Mouse (Mus musculus): ENCODE measurements around the gene Daam1.

Gene Daam1

DNA sequence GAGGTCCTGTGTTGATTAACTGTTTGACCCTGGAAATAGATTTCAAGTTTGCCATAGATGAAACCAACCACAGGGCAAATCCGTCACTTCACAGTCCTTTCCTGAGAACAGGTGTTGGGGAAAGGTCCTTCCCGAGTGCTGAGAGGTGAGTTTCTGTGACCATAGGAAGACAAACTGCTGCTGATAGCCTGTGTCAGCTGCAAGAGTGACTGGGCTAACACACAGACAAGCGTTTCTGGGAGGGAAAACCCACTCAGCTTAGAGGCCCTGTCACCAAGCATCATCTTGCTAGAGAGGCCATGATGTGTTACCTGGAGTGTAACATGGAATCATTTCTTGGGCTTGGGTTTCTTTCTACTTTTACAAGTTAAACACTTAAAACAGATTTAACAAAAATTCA lies 35.1 kb downstream of the Daam1 start:
- no peak for DNase-seq

DNA sequence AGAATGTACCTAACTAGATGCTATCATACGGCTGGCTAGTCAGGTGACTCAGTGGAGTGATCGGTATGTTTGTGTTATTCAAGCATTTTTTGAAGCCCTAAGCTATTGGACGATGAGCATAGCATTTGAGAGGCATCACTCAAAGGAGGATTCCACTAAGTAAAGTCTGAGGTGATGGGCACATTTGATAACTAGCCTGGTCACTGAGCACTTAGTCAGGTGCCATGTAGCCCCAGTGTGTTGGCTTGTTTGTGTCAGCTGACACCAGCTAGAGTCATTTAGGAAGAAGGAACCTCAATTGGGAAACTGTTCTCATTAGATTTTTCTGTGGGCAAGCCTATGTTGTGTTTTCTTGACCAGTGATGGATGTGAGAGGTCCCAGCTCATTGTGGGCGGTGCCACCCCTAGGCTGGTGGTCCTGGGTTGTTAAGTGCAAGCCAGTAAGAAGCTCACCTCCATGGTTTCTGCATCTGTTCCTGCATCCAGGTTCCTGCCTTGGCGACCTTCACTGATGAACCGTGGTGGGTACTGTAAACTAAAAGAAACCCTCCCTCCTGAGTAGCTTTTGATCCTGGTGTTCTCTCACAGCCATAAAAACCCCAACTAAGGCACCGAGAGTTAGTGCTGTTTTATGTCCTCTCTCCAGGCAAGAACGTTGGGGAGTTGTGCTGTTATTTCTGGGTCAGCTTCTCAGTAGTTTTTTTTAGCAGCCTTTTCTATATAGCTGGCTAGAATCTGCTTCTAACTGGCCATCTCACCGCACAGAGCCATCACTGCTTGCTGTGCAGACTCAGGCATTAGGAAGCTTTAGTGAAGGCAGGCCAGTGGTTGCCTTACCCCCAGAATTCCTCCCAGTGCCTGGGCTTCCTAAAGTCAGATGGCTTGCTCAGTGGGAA lies 36.7 kb downstream of the Daam1 start:
- DNase-seq = no peak

DNA sequence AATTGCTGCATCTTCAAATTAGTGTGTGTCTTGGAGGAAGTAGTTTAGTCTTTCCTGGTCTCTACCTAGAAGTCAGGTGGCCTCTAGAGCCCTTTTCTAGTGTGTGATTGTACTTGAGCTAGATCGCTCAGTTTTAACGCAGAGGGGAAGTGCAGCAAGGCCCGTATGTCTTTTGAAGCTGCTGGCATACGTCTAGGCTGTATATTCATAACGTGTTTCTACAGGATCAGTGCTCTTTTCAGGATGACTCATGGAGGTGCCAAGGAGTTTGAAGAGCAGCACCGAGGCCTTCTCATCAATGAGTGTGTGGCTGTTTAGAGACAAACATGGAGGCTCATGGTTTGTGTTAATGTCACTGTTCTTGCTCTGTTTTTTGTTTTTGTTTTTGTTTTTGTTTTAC lies 39.8 kb downstream of the Daam1 start:
- DNase-seq = no peak

DNA sequence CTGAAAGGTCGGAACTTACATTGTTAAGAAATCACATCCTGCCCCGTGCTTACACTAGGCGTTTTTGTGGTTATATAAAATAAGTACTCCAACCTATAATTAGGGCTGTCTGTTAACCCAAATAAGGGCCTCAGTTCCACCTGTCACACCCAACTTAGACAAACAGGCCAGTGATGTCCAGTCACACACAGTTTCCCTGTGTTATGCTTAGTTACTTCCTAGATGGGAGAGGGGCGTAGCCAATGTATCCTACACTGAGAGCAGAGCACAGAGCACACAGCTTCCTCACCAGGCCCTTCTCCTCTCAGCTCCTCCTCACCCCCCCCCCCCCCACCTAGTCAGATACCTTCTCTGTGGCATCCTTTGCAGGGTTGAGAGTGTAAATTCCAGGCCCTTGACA lies 41.5 kb downstream of the Daam1 start:
- DNase-seq = no peak

DNA sequence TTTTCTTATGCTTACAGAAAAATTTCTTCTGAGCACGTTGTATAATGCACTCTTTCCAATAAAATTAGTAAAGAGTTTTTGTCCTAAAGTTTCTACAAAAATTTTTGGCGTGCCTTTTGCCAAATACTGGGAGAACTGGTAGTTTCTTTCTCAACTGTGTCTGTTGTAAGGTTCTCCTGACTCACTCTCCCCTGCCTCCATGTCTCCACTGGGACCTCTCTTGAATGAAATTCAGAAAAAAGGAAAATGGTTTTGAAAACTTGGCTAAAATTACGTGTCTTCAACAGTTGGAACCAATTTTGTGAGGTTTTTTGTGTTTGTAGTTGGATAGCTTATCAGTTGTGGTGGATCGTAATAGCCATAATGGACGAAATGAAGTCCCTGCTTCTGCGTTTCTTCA lies 43.7 kb downstream of the Daam1 start:
- DNase-seq = no peak

DNA sequence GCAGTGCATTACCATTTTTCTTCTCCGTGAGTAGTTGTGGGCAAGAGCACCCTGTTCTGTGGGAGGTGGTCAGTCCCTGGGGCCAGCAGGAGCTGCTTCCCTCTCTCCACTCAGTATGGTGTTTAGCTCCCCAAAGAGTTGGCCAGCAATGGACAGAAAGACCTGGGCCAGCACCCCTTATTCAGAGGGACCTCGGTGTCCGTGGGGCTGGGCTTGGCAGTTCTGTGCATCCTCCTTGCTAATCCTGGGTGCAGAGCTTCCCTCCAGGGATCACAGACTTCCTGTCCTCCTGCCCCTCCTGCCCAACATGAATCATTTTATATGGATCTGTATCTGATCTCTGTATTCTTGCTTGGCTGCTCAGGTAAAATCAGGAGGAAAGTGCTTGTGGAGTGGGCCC lies 44.1 kb downstream of the Daam1 start:
- no peak for DNase-seq

DNA sequence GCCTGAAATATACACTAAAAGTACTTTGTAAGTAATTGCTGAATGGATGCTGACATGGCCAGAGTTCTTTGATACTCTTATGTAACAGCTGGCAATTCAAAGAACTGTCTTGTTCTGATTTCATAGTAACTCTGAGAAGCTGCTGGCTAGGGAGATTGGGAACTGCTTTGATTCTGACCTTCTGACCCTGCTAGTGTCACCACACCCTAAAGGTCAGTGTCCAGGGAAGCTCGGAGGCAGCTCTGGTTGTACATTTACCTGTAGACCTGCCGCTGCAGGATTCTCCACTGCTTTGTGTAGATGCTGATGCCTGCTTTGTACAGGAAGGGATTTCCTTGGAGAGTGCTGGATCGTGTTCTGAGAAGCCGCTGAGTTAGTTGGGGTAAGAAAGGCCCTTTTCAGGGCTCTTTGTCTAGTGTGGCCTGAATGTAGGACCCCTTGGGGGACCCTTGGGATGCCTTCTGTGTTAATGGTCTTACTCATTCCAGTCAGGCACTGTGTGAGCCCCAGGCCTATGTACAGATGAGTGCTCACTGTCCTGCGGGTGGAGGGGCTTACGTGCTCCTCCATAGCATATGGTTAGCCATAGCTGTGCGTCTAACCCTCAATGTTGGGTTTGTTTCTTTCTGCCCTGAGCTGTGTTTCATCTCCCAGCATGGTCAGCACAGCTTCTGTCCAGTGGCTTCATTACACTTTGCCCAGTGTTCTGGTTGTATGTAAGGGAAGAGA lies 45.0 kb downstream of the Daam1 start:
- no peak for DNase-seq

DNA sequence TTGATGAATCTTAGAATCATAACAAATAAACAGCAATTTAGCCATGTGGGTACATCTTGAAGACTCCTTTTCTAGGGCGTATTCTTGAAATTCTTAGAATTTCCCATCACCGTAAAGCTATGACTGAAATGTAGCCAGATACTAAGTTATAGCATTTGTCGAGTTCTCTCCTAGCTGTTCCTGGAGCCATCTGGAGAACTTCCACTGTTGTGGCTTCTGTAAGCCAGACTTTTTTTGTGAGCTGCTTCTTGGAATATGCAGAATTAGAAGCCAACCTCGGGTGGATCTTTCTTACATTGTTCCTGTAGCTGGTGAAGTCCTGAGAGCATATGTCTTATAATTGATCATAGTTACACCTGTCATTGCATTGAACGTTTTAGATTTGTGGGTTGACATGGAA lies 50.1 kb downstream of the Daam1 start:
- no peak for DNase-seq

DNA sequence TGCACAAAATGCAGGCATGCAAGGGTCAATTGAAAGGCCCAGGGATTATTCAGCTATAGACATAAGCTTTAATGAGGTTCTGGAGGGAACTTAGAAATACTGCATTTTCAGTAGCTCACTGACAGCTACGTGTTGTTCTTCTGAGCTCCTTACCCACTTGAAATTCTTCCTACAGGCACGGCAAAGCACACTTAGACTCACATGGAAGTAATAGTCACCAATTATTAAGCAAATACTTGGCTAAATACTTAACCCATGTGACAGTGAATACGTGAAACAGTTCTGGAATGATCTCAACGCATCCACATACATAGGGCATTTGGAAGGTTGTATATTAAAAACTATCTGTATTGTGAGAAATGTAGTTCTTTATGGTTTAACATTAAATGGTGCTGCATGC lies 50.6 kb downstream of the Daam1 start:
- DNase-seq = no peak

DNA sequence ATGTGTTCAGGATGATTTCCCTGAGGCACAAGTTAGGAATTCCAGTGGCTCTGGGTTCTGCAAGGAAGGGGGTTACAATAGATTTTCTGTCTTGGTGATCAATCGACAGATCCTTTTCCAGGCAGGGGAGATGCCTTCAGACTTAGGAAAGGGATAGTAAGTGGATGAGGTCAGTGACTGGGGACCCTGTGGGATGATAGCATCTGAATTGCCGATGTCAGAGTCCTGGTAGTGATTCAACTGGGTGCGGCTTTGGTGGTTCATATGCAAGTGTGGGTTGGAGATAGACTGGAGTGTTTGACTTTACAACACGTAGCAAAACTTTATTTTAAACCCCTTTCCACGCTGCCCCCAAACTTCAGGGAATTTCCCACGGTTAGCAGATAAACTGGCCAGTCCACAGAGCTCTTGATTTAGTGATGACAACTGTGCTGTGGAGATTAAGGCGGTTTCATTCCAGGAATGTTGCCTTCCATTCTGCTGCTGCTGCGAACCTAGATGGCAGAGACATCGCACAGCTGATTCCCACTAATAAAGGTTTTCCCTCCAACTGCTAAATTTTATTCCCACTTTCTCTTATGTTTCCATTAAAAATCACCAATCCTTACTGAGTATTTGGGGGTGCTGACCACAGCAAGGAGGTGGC lies 52.3 kb downstream of the Daam1 start:
- DNase-seq = no peak

DNA sequence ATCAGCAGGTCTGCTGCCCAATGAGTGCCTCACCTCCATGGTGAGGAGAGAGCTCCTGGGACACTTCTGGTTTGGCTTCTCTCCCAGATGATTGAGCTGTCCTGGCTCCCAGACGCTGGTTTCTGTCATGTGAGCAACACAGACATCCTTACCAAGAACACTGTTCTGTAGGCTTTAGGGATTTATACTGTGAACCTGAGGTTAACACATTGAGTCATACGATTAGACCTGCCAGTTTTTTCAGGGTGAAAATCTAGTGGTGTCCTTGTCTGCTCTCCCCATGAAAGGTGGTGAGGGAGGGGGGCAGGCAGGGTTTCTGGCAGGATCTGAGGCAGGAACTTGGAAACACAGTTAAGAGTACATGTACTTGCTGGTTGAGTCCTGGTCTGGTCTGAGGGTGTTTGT lies 54.3 kb downstream of the Daam1 start:
- no peak for DNase-seq

DNA sequence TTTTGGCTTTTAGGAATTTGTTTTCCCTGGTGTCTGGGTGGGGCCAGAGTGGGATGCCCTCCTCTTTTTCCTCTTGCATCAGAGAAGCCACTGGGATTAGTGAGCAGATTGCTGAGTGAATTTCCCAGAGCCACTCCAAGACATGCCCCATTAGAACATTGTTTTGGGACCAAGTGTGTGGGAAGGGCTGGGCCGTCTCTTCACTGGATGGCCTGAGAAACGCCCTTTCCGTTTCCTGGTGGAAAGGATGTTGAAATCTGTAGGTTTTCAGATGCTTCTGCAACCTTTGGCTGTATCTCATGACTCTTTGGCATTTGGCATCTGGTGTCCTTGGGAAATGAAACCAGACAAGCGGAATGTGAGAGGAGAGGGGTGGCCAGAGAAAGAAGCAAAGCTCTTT lies 54.8 kb downstream of the Daam1 start:
- DNase-seq = no peak

DNA sequence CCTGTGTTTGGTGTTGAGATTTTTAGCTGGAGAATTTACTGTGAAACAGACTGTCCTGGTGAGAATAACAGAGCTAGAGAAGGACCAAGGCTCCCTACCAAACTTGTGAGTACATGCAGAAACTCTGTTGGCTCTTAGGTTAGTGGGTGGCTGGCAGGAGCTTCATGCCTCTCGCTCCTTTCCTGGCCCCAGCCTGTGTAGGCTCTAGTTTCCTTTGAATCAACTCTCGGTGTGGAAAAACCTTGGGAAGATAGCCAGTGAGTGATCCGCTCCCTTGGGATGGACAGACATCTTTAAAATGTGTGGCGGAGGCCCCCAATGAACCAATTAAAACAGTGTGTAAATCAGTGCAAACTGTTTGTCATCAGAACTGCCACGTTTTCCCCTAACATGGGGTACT lies 55.5 kb downstream of the Daam1 start:
- DNase-seq = no peak

DNA sequence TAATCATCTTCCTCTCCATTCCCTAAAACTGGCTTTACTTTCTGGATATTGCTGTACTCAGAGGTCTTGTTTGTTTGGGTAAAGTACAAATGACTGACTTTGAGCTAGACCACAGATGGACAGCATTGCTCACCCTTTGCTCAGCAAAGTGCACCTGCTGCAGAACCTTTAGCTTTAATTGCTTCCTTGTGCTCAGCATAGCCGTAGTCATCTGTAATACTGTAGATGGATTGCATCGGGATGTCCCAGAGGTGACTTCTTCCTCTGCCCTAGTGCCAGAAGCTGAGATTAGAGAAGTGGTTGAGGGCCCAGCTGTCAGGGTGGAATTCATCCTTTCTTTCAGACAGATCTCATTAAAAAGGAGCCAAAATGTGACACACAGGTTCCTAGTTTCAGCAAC lies 56.1 kb downstream of the Daam1 start:
- DNase-seq = no peak

DNA sequence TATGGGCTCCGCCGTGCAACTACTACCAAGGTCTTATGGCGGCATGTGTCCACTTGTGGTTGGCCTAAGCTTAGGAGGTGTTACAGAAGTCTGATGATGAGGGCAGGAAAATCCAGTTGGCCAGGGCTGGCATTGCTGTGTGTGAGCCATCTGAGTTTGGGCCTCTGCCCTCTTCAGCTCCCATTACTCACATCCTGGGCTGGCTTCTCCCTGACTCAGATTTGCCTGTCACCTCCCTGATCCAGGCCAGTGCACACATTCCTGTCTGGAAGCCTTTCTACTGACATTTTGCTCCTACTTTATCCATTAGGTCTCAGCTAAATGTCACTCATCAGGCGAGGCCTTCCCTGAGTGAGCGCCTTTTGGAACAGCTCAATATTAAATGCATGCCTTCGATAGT lies 57.5 kb downstream of the Daam1 start:
- DNase-seq = no peak

DNA sequence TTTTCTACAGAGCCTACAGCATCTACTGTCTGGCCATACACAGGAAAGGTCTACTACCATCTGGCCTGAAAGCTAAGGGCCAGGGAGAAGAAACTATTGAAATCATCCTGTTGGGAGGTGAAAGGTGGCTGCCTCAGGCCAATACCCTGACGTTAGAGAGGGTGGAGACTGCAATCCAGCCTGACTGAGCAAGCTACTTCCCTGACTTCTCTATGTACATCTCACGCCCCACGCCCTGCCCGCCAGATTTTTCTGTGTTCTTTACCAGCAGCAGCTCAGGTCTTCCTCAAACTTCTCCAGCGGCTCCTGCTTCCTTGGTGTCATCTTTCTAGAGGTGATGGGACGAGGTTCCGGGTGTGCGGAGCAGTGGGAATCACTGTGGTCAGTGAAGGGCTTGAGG lies 58.4 kb downstream of the Daam1 start:
- no peak for DNase-seq

DNA sequence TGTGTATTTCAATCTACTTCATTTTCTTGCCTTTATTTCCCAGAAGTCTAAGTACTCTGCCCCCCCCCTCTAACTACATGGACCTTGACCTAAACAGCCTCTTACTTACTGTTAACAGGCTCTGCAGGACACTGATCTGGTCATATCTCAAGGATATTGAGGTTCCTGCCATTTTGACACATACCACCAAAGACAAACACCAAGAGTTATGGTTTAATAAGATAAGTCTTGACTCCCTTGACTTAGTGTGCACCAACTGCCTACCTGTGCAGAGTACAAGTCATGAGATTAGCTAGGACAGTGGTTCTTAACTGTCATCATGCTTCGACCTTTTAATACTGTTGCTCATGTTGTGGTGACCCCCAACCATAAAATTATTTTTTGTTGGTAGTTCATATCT lies 59.4 kb downstream of the Daam1 start:
- DNase-seq = no peak

DNA sequence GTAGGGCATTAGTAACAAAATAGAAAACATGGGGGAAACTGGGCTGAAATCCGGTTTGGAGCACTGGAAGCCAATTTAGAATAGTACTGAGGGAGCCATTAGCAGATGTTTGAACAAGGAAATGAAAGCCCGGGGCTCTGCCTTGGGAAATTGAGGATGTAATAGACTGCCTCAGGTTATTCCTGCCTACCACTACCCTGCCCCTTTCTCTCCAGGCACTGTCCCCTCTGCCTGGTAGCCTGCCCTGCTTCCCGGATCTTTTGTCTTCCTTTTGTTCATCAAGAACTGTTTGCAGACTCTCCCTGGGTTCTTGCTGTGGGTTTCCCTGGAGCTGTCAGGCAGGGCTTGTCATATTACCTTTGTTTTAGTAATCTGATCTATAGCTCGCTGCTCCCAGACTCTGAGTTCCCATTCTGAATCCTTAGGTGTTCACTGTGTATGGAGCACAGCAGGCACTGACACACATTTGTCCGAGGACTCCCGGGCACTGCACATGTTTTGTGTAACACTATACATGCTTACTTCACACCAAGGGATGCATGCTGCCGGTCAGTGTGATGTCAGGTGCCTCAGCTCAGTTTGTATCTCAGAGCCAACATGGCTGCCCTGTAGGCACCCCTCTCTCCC lies 61.0 kb downstream of the Daam1 start:
- DNase-seq = no peak

DNA sequence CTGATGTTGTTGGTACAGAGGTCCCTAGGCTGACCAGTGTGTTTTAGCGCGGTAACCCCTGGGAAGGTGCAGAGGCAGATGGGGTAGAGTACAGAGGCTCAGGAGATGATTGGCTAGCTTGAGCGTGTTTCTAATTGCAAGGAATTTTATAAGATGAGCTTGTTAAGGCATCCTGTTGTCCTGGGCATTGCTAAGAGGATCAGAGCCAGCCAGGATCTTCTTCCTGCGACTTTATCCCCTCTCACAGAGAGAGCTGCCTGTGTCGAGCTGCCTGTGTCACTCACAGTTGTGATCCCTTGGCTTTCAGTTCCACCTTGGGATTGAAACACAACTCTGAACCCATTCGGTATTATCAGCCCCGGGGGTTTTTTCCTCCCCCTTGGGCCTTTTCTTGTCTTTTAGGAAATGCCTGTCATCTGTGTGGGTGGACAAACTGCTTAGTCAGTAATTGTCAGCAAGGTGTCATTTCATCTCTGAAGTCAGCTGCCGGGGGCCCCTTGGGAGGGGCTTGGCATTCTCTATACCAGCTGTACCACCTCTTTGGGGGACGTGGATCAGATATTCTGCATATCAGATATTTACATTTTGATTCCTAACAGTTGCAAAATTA lies 62.2 kb downstream of the Daam1 start:
- no peak for DNase-seq

DNA sequence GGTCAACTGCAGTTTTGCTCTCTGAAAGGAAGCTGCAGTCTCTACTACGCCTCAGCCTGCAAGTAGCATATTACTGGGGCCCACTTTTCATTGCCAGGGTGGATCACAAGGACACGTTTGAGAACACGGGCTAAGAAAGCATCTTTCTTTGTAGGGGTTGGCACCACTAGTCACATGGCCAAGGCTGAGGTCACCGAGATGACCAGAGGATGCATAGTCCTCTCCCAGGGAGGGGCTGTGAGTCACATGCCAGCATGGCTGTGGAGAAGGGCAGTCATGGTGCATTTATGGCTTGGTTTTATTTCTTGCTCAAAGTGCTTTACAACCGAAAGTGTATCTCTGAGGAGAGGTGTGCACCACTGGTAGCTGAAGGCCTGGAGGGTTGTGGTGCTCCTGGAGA lies 67.4 kb downstream of the Daam1 start:
- no peak for DNase-seq

DNA sequence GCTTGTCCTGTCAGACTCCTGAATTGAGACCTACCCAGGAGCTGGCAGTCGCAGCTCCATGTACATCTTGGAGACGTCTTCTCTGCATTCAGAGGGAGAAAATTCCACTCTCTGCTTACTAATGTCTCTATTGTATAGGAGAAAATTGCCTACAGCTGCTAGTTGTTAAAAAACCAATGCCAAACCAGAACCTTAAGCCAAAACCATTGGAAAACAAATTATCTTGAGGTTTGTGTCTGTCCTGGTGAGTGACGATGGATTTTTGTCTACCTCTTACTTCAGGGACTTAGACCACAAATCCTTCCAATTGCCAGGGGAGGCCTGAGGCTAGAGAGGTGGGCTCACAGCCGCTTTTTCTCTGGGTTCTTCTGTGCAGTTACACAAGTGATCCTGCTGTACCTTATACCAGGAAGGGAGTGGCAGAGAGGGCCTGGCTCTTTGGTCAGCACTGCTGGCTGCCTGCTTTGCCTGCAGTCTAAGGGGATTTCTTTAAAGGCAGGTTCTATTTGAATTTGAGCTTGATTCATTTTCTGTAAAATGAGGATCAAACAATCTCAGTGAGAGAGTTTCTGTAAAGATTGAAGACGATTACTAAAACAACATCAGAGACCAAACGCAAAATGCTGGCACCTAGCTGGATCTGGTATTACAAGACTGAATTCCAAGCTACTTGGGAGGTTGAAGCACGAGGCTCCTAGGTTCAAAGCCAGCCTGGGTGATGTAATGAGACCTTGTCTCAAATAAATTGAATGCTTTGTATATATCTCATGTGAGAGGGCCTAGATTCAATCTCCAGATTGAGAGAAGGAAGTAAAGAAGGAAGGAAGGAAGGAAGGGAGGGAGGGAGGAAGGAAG lies 68.0 kb downstream of the Daam1 start:
- DNase-seq = no peak

DNA sequence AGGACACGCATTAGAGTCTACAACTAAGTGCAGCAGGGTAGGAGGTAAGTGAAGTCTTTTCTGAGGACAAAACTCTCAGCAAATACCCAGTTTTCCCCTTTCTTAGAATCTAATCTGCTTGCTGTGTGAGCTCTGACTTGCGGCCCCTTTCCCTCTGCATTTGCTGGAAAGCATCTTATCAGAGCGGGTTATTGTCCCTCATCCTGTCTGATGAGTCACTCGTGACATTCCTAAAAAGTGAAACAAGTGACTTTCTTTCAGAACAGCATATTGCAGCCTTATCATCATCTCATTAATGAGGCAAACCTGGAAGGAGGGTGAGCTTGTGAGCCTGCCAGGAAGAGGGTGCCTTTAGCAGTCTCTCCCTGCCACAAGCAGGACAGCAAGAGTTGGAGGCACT lies 68.7 kb downstream of the Daam1 start:
- DNase-seq = no peak
